Mouse (Mus musculus) CH12.LX (cell line): ENCODE data around the gene Serpini2. TPM values are rescaled to one million over a fixed set of nuclear protein-coding genes. Genes with fewer than 3 reads are reported as not detected.

Experiments used
- DNase-seq: peaks from one replicate; pipeline ENCODE4 v3.0.0-alpha.2; 2013; ENCODE audit errors: extremely low read depth
- H3K27ac ChIP-seq: 2 replicates; pipeline ENCODE4 v1.5.1; 2012; ENCODE audit warnings: low read depth, mild to moderate bottlenecking, control low read depth, moderate library complexity; ENCODE audit not compliant: insufficient read depth
- H3K27me3 ChIP-seq: replicated peaks from 2 replicates; pipeline ENCODE3; 2012; ENCODE audit warnings: inconsistent platforms
- H3K36me3 ChIP-seq, 2 experiments: replicated peaks in 1 of 2; 2 replicates each; pipeline versions ENCODE3 to v1.6.1; 2012; ENCODE audit warnings: inconsistent platforms in 1 of 2, low read length in 1 of 2, mild to moderate bottlenecking in 1 of 2, mixed read lengths in 1 of 2, moderate library complexity in 1 of 2; ENCODE audit not compliant: control insufficient read depth in 1 of 2, insufficient read depth in 1 of 2
- H3K4me1 ChIP-seq, 2 experiments: 2 replicates each; pipeline ENCODE4 v1.6.1; 2012; ENCODE audit warnings: inconsistent platforms in 1 of 2, moderate library complexity in 1 of 2; ENCODE audit not compliant: insufficient read depth in 2 of 2, control insufficient read depth in 1 of 2
- H3K4me2 ChIP-seq: 2 replicates; pipeline ENCODE4 v1.6.1; 2012; ENCODE audit warnings: low read depth, mild to moderate bottlenecking, control low read depth; ENCODE audit not compliant: poor library complexity, insufficient read depth, severe bottlenecking
- H3K4me3 ChIP-seq, 3 experiments: fragments of 150-350 bp in 1 of 3; sonication (generic) in 1 of 3; replicated peaks in 1 of 3; 2 replicates each; pipeline versions ENCODE3 to v1.5.1; 2011 to 2012; ENCODE audit warnings: low read depth in 2 of 3, low read length in 2 of 3, mild to moderate bottlenecking in 2 of 3, moderate library complexity in 2 of 3, control low read depth in 1 of 3, improper control_type of control experiment in 1 of 3, inconsistent platforms in 1 of 3, mixed read lengths in 1 of 3; ENCODE audit not compliant: poor library complexity in 1 of 3
- H3K79me2 ChIP-seq: replicated peaks from 2 replicates; pipeline ENCODE4 v1.6.1; 2012; ENCODE audit warnings: mild to moderate bottlenecking, moderate library complexity; ENCODE audit not compliant: control insufficient read depth, poor library complexity, insufficient read depth, severe bottlenecking; ENCODE audit errors: extremely low read depth
- H3K9ac ChIP-seq: 2 replicates; pipeline ENCODE4 v1.6.1; 2012; ENCODE audit warnings: low read depth, mild to moderate bottlenecking, control low read depth, moderate library complexity; ENCODE audit not compliant: insufficient read depth
- H3K9me3 ChIP-seq: replicated peaks from 2 replicates; pipeline ENCODE3; 2012; ENCODE audit warnings: low read length, inconsistent platforms, mixed read lengths
- BHLHE40 ChIP-seq: IDR thresholded peaks from 2 replicates; pipeline ENCODE4 v1.6.1; 2011; ENCODE audit warnings: mild to moderate bottlenecking, low read depth, low read length, improper control_type of control experiment
- CHD1 ChIP-seq: IDR thresholded peaks from 2 replicates; pipeline ENCODE4 v1.6.1; 2012; ENCODE audit warnings: low read depth, low read length, improper control_type of control experiment, inconsistent platforms
- CTCF ChIP-seq, 2 experiments: IDR thresholded peaks in 1 of 2; conservative IDR thresholded peaks in 1 of 2; 2 replicates each; pipeline ENCODE4 v1.5.1; 2011 to 2012; ENCODE audit warnings: low read depth in 2 of 2, low read length in 2 of 2, improper control_type of control experiment in 1 of 2, inconsistent platforms in 1 of 2, mild to moderate bottlenecking in 1 of 2, moderate library complexity in 1 of 2
- E2F4 ChIP-seq: IDR thresholded peaks from 2 replicates; pipeline ENCODE4 v1.6.1; 2011; ENCODE audit warnings: low read depth, low read length, improper control_type of control experiment; ENCODE audit not compliant: insufficient replicate concordance
- ELF1 ChIP-seq: IDR thresholded peaks from 2 replicates; pipeline ENCODE4 v1.6.1; 2014; ENCODE audit warnings: low read depth, mild to moderate bottlenecking, inconsistent platforms, low read length, improper control_type of control experiment
- EP300 ChIP-seq: IDR thresholded peaks from 2 replicates; pipeline ENCODE4 v1.6.1; 2011; ENCODE audit warnings: low read length, improper control_type of control experiment
- JUN ChIP-seq: IDR thresholded peaks from 2 replicates; pipeline ENCODE4 v1.6.1; 2011; ENCODE audit warnings: low read depth, mild to moderate bottlenecking, low read length, improper control_type of control experiment, moderate library complexity; ENCODE audit not compliant: insufficient read depth
- KAT2A ChIP-seq: IDR thresholded peaks from 2 replicates; pipeline ENCODE4 v1.6.1; 2012; ENCODE audit warnings: low read length, improper control_type of control experiment, inconsistent platforms; ENCODE audit not compliant: insufficient replicate concordance
- MAFK ChIP-seq: IDR thresholded peaks from 2 replicates; pipeline ENCODE4 v1.6.1; 2011; ENCODE audit warnings: low read length, improper control_type of control experiment; ENCODE audit not compliant: insufficient replicate concordance
- MAX ChIP-seq: IDR thresholded peaks from 2 replicates; pipeline ENCODE4 v1.6.1; 2011; ENCODE audit warnings: low read length, improper control_type of control experiment
- MAZ ChIP-seq: IDR thresholded peaks from 2 replicates; pipeline ENCODE4 v1.6.1; 2012; ENCODE audit warnings: low read depth, mild to moderate bottlenecking, inconsistent platforms, low read length, improper control_type of control experiment, moderate library complexity
- MXI1 ChIP-seq: IDR thresholded peaks from 2 replicates; pipeline ENCODE4 v1.6.1; 2011; ENCODE audit warnings: mild to moderate bottlenecking, low read depth, low read length, improper control_type of control experiment
- MYC ChIP-seq: IDR thresholded peaks from 2 replicates; pipeline ENCODE4 v1.6.1; 2011; ENCODE audit warnings: low read depth, mild to moderate bottlenecking, improper control_type of control experiment, low read length
- NELFE ChIP-seq: IDR thresholded peaks from 2 replicates; pipeline ENCODE4 v1.6.1; 2011; ENCODE audit warnings: low read depth, low read length, improper control_type of control experiment
- PAX5 ChIP-seq: IDR thresholded peaks from 2 replicates; pipeline ENCODE4 v1.6.1; 2012; ENCODE audit warnings: low read length, inconsistent platforms, mixed read lengths
- POLR2A ChIP-seq: IDR thresholded peaks from 2 replicates; pipeline ENCODE4 v1.6.1; 2011; ENCODE audit warnings: low read depth, mild to moderate bottlenecking, improper control_type of control experiment, low read length
- POLR2AphosphoS2 ChIP-seq: IDR thresholded peaks from 2 replicates; pipeline ENCODE4 v1.6.1; 2011; ENCODE audit warnings: low read depth, low read length, improper control_type of control experiment
- RAD21 ChIP-seq: IDR thresholded peaks from 2 replicates; pipeline ENCODE4 v1.6.1; 2011; ENCODE audit warnings: low read depth, mild to moderate bottlenecking, low read length, improper control_type of control experiment, moderate library complexity
- RCOR1 ChIP-seq: conservative IDR thresholded peaks from 2 replicates; pipeline ENCODE4 v1.6.1; 2012; ENCODE audit warnings: low read depth, mild to moderate bottlenecking, inconsistent platforms, low read length, improper control_type of control experiment
- SMC3 ChIP-seq: IDR thresholded peaks from 2 replicates; pipeline ENCODE4 v1.6.1; 2011; ENCODE audit warnings: low read depth, low read length, improper control_type of control experiment
- TBP ChIP-seq: conservative IDR thresholded peaks from 2 replicates; pipeline ENCODE4 v1.6.1; 2011; ENCODE audit warnings: low read depth, low read length, improper control_type of control experiment
- UBTF ChIP-seq: IDR thresholded peaks from 2 replicates; pipeline ENCODE4 v1.6.1; 2012; ENCODE audit warnings: low read depth, mild to moderate bottlenecking, inconsistent platforms, low read length, improper control_type of control experiment, moderate library complexity
- USF2 ChIP-seq: conservative IDR thresholded peaks from 2 replicates; pipeline ENCODE4 v1.6.1; 2011; ENCODE audit warnings: low read depth, low read length, improper control_type of control experiment
- ZC3H11A ChIP-seq: IDR thresholded peaks from 2 replicates; pipeline ENCODE4 v1.6.1; 2012; ENCODE audit warnings: low read depth, mild to moderate bottlenecking, inconsistent platforms, low read length, improper control_type of control experiment
- ZKSCAN1 ChIP-seq: IDR thresholded peaks from 2 replicates; pipeline ENCODE4 v1.6.1; 2012; ENCODE audit warnings: low read depth, inconsistent platforms, low read length, improper control_type of control experiment, borderline replicate concordance
- ZMIZ1 ChIP-seq: IDR thresholded peaks from 2 replicates; pipeline ENCODE4 v1.6.1; 2012; ENCODE audit warnings: low read depth, mild to moderate bottlenecking, inconsistent platforms, low read length, improper control_type of control experiment
- ZNF384 ChIP-seq: IDR thresholded peaks from 2 replicates; pipeline ENCODE4 v1.6.1; 2012; ENCODE audit warnings: low read depth, low read length, improper control_type of control experiment, inconsistent platforms
- dilution Hi-C: fragments of 300-500 bp; cut with MboI; formaldehyde crosslinking; loops from 2 replicates; pipeline ENCODE4 v1.14.3; 2020; ENCODE audit warnings: low sequenced_read_pairs; ENCODE audit not compliant: extremely low pct_unique_long_range_greater_than_20kb, extremely low pct_ligation_motif_present
- in situ Hi-C: fragments of 300-500 bp; cut with MboI; formaldehyde crosslinking; loops from 3 replicates; pipeline ENCODE4 v1.14.3; 2019; ENCODE audit warnings: low sequenced_read_pairs, low pct_ligation_motif_present, low pct_unique_long_range_greater_than_20kb, mixed read lengths
- polyA plus RNA-seq: library from polyadenylated mRNA; unstranded; fragments of >175 nt; gene quantifications from 2 replicates; pipeline ENCODE4 v1.2.1, GENCODE M21; 2012; ENCODE audit warnings: low read depth; ENCODE audit not compliant: insufficient read length
- total RNA-seq, 2 experiments: library from RNA; depleted of rRNA; stranded (reverse); fragments of 300-350 nt in 1 of 2; fragments of >200 nt in 1 of 2; gene quantifications; 2 replicates each; pipeline ENCODE4 v1.2.3; 2012 to 2014

Gene Serpini2
- total and polyA plus RNA-seq, 3 experiments, result not detected

DNA sequence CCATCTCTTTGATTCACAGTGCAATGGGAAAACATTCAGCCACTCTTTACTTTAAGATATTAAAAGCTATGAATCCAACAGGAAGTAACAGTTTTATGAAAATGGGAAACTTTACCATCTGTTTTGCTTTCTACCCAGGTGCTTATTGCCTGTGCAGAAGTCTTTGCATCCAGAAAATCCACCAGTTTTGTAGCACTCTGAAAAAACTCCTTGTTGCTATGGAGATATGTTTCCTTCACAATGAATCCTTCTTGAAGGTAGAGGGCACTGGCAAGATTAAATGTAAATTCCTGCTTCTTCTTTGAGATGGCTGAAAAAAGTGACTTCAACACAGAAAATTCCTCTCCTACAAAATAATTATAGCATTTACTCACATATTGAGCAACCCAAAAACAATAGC, 10.5 kb downstream of the Serpini2 start:
- DNase-seq, result no peak

DNA sequence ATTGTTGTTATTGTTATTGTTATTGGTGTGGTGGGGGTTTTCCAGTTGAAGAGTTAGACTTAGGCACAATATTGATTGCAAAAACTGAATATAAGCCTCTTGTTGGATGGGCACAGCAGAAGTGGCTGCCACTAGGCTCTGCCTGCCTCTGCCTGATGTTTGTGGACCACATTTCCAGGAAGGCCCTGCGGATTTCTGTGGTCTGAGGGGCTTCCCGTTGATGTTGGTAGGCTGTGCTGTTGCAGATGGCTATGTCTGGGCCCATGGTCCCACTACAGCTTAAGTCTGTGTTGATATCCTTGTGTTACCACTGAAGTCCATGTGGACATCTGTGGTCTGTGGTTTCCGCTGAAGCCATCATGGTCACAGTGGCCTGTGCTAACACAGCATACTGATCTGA, 50.2 kb downstream of the Serpini2 start:
- in situ Hi-C loops, result loop anchor here (25.0 kb wide), 2 partner anchors 293 to 493 kb away; no protein-coding TSS in a partner anchor
- no peak for TF ChIP-seq MAZ
- TF ChIP-seq RAD21, result no peak
- TF ChIP-seq UBTF, result no peak
- TF ChIP-seq ELF1, result no peak
- no peak for TF ChIP-seq KAT2A
- TF ChIP-seq RCOR1, result no peak
- no peak for TF ChIP-seq ZKSCAN1
- TF ChIP-seq MXI1, result no peak
- TF ChIP-seq JUN, result no peak
- TF ChIP-seq EP300, result no peak
- no peak for TF ChIP-seq SMC3
- TF ChIP-seq MAFK, result no peak
- no peak for TF ChIP-seq ZMIZ1
- no peak for TF ChIP-seq NELFE
- TF ChIP-seq POLR2A, result no peak
- no peak for TF ChIP-seq CHD1
- TF ChIP-seq MAX, result no peak
- DNase-seq, result no peak
- Histone ChIP-seq H3K4me2 (no peak overlapping the region), H3K27me3 (no peaks in the 10 kb centered on the region), H3K9ac (no peak overlapping the region), H3K27ac (no peak overlapping the region), H3K9me3 (no peaks in the 10 kb centered on the region), H3K79me2 (no peaks in the 10 kb centered on the region), H3K36me3 (no peaks in the 10 kb centered on the region), H3K4me3 (no peak overlapping the region), H3K4me1 (no peaks in the 10 kb centered on the region)
- dilution Hi-C loops, result no loop called here

More for the DNA sequence above, 10.5 kb downstream of the Serpini2 start:
- no peak for TF ChIP-seq E2F4
- no peak for TF ChIP-seq CTCF (conservative IDR thresholded peaks at IDR 0.05 in 1 of 2, IDR thresholded peaks at IDR 0.05 in 1 of 2; ENCODE audit: low read depth in 2 of 2, low read length in 2 of 2)
- no peak for TF ChIP-seq ZNF384
- TF ChIP-seq JUN, result no peak
- TF ChIP-seq USF2, result no peak
- TF ChIP-seq PAX5, result no peak
- TF ChIP-seq UBTF, result no peak
- no peak for TF ChIP-seq TBP
- no peak for TF ChIP-seq MAX
- TF ChIP-seq ZC3H11A, result no peak
- no peak for TF ChIP-seq ZKSCAN1
- no peak for TF ChIP-seq RCOR1
- TF ChIP-seq SMC3, result no peak
- TF ChIP-seq MYC, result no peak
- TF ChIP-seq BHLHE40, result no peak
- no peak for TF ChIP-seq POLR2AphosphoS2
- no peak for TF ChIP-seq ZMIZ1
- TF ChIP-seq NELFE, result no peak
- no peak for TF ChIP-seq EP300
- Histone ChIP-seq H3K27me3 (no peaks in the 10 kb centered on the region), H3K36me3 (no peaks in the 10 kb centered on the region), H3K79me2 (no peaks in the 10 kb centered on the region), H3K4me1 (no peaks in the 10 kb centered on the region), H3K27ac (no peak overlapping the region), H3K4me3 (no peak overlapping the region), H3K9ac (no peak overlapping the region), H3K4me2 (no peak overlapping the region), H3K9me3 (no peaks in the 10 kb centered on the region)
- in situ Hi-C loops, result no loop called here
- dilution Hi-C loops, result no loop called here
